Mouse (Mus musculus) retina, postnatal 1 day (tissue): ENCODE measurements around the gene Eprs.
A peak's percentile ranks its signal among the peaks of the same experiment; 100 is the strongest.
"Not testable (repeated sequence)": the region's sequence is repeated elsewhere in the genome, so short reads cannot be mapped to it uniquely, and the experiment has no call there.

ENCODE experiments used
- DNase-seq: peaks from one replicate; pipeline ENCODE4 v3.0.0-alpha.2; 2012

Gene Eprs

GRCm38 (mm10) chr1:185362677-185363520, at the start of gene Eprs:
TSS of gene Eprs (plus strand) at chr1:185363044.
- DNase-seq, result peak; percentile 99

GRCm38 (mm10) chr1:185314546-185314945, 48.3 kb upstream of the Eprs start:
- no peak for DNase-seq

GRCm38 (mm10) chr1:185315846-185316568, 46.8 kb upstream of the Eprs start:
- DNase-seq, result no peak

GRCm38 (mm10) chr1:185327754-185328345, 35.0 kb upstream of the Eprs start:
- DNase-seq, result not testable (repeated sequence)

GRCm38 (mm10) chr1:185328721-185329610, 33.9 kb upstream of the Eprs start, which contains the start of gene Iars2:
TSS of gene Iars2 (minus strand) at chr1:185329396.
- DNase-seq, result peak; percentile 92

- no peak for DNase-seq
Measured at GRCm38 (mm10) chr1:185329851-185330250, 33.0 kb upstream of the Eprs start.

- no peak for DNase-seq
Measured at GRCm38 (mm10) chr1:185331364-185331763, 31.5 kb upstream of the Eprs start.

GRCm38 (mm10) chr1:185331983-185332430, 30.8 kb upstream of the Eprs start, which contains the start of gene Bpnt1:
TSS of gene Bpnt1 (plus strand) at chr1:185332149.
- DNase-seq, result peak; percentile 94

- no peak for DNase-seq
Measured at GRCm38 (mm10) chr1:185333651-185334050, 29.2 kb upstream of the Eprs start.

- DNase-seq, result no peak
Measured at GRCm38 (mm10) chr1:185334136-185334535, 28.7 kb upstream of the Eprs start.

GRCm38 (mm10) chr1:185335231-185335765, 27.5 kb upstream of the Eprs start:
- DNase-seq, result no peak

GRCm38 (mm10) chr1:185336535-185336934, 26.3 kb upstream of the Eprs start:
- DNase-seq, result no peak

GRCm38 (mm10) chr1:185342441-185342840, 20.4 kb upstream of the Eprs start:
- no peak for DNase-seq

- DNase-seq, result no peak
Measured at GRCm38 (mm10) chr1:185343422-185343821, 19.4 kb upstream of the Eprs start.

GRCm38 (mm10) chr1:185346188-185346587, 16.7 kb upstream of the Eprs start:
- peak; percentile 16 for DNase-seq

GRCm38 (mm10) chr1:185349741-185350140, 13.1 kb upstream of the Eprs start:
- DNase-seq, result no peak

- no peak for DNase-seq
Measured at GRCm38 (mm10) chr1:185350611-185351010, 12.2 kb upstream of the Eprs start.

GRCm38 (mm10) chr1:185352151-185352550, 10.7 kb upstream of the Eprs start:
- no peak for DNase-seq

- no peak for DNase-seq
Measured at GRCm38 (mm10) chr1:185353351-185353750, 9.5 kb upstream of the Eprs start.

- no peak for DNase-seq
Measured at GRCm38 (mm10) chr1:185354731-185355130, 8.1 kb upstream of the Eprs start.

GRCm38 (mm10) chr1:185356246-185356645, 6.6 kb upstream of the Eprs start:
- DNase-seq, result no peak

- no peak for DNase-seq
Measured at GRCm38 (mm10) chr1:185358211-185358610, 4.6 kb upstream of the Eprs start.
